Mouse (Mus musculus): Measurements from ENCODE around the gene Leng8. TPM values are rescaled to one million over a fixed set of nuclear protein-coding genes. Genes with fewer than 3 reads are reported as not detected.

The Leng8 gene
- polyA plus RNA-seq (2012), result 20.2 and 21.2 TPM in 2 replicates

- peaks cover 39% of the 10 kb centered on the region for H3K4me1 ChIP-seq (ENCODE audit: control insufficient read depth)
- no peak for TF ChIP-seq TAL1 (IDR thresholded peaks at IDR 0.05; ENCODE audit: low read length)
- TF ChIP-seq GATA1 (IDR thresholded peaks at IDR 0.05; ENCODE audit: low read length), result no peak
- H3K27me3 ChIP-seq (ENCODE audit: control insufficient read depth), result no peaks in the 10 kb centered on the region
- H3K9me3 ChIP-seq (ENCODE audit: control insufficient read depth, low read length), result no peaks in the 10 kb centered on the region
- peak within 1 kb of the TSS; percentile 89 for H3K4me3 ChIP-seq (replicated peaks)
- peaks cover 54% of the 10 kb centered on the region for H3K36me3 ChIP-seq (ENCODE audit: control insufficient read depth)
Observed at GRCm38 (mm10) chr7:4136771-4137531, at the start of gene Leng8. Leng8 (plus strand) TSS chr7:4137039.

- H3K27me3 ChIP-seq (ENCODE audit: control insufficient read depth), result no peaks in the 10 kb centered on the region
- TF ChIP-seq TAL1 (IDR thresholded peaks at IDR 0.05; ENCODE audit: low read length) (no peak), GATA1 (IDR thresholded peaks at IDR 0.05; ENCODE audit: low read length) (no peak)
- no peak overlapping the region for H3K4me3 ChIP-seq (replicated peaks)
- H3K9me3 ChIP-seq (ENCODE audit: control insufficient read depth, low read length), result no peaks in the 10 kb centered on the region
- H3K4me1 ChIP-seq (ENCODE audit: control insufficient read depth), result peaks cover 14% of the 10 kb centered on the region
- H3K36me3 ChIP-seq (ENCODE audit: control insufficient read depth), result no peaks in the 10 kb centered on the region
Observed at GRCm38 (mm10) chr7:4087238-4087895, 49.5 kb upstream of the Leng8 start.

GRCm38 (mm10) chr7:4087896-4088480 lies 48.9 kb upstream of the Leng8 start:
- Histone ChIP-seq H3K36me3 (ENCODE audit: control insufficient read depth) (no peaks in the 10 kb centered on the region), H3K4me1 (ENCODE audit: control insufficient read depth) (peaks cover 14% of the 10 kb centered on the region), H3K4me3 (replicated peaks) (no peak overlapping the region), H3K27me3 (ENCODE audit: control insufficient read depth) (no peaks in the 10 kb centered on the region), H3K9me3 (ENCODE audit: control insufficient read depth, low read length) (no peaks in the 10 kb centered on the region)
- no peak for TF ChIP-seq TAL1 (IDR thresholded peaks at IDR 0.05; ENCODE audit: low read length)
- TF ChIP-seq GATA1 (IDR thresholded peaks at IDR 0.05; ENCODE audit: low read length), result no peak

GRCm38 (mm10) chr7:4088679-4089078 lies 48.2 kb upstream of the Leng8 start:
- TF ChIP-seq GATA1 (IDR thresholded peaks at IDR 0.05; ENCODE audit: low read length), result no peak
- TF ChIP-seq TAL1 (IDR thresholded peaks at IDR 0.05; ENCODE audit: low read length), result no peak
- Histone ChIP-seq H3K4me1 (ENCODE audit: control insufficient read depth) (peaks cover 14% of the 10 kb centered on the region), H3K9me3 (ENCODE audit: control insufficient read depth, low read length) (no peaks in the 10 kb centered on the region), H3K4me3 (replicated peaks) (no peak overlapping the region), H3K36me3 (ENCODE audit: control insufficient read depth) (no peaks in the 10 kb centered on the region), H3K27me3 (ENCODE audit: control insufficient read depth) (no peaks in the 10 kb centered on the region)

GRCm38 (mm10) chr7:4091170-4091569 lies 45.7 kb upstream of the Leng8 start:
- H3K9me3 ChIP-seq (ENCODE audit: control insufficient read depth, low read length), result no peaks in the 10 kb centered on the region
- H3K27me3 ChIP-seq (ENCODE audit: control insufficient read depth), result no peaks in the 10 kb centered on the region
- H3K36me3 ChIP-seq (ENCODE audit: control insufficient read depth), result no peaks in the 10 kb centered on the region
- no peak overlapping the region for H3K4me3 ChIP-seq (replicated peaks)
- TF ChIP-seq GATA1 (IDR thresholded peaks at IDR 0.05; ENCODE audit: low read length), result no peak
- no peak for TF ChIP-seq TAL1 (IDR thresholded peaks at IDR 0.05; ENCODE audit: low read length)
- peaks cover 14% of the 10 kb centered on the region for H3K4me1 ChIP-seq (ENCODE audit: control insufficient read depth)

- H3K36me3 ChIP-seq (ENCODE audit: control insufficient read depth), result no peaks in the 10 kb centered on the region
- no peaks in the 10 kb centered on the region for H3K9me3 ChIP-seq (ENCODE audit: control insufficient read depth, low read length)
- TF ChIP-seq GATA1 (IDR thresholded peaks at IDR 0.05; ENCODE audit: low read length) (no peak), TAL1 (IDR thresholded peaks at IDR 0.05; ENCODE audit: low read length) (no peak)
- no peak overlapping the region for H3K4me3 ChIP-seq (replicated peaks)
- no peaks in the 10 kb centered on the region for H3K4me1 ChIP-seq (ENCODE audit: control insufficient read depth)
- no peaks in the 10 kb centered on the region for H3K27me3 ChIP-seq (ENCODE audit: control insufficient read depth)
Observed at GRCm38 (mm10) chr7:4098301-4098700, 38.5 kb upstream of the Leng8 start.

GRCm38 (mm10) chr7:4098832-4099231 lies 38.0 kb upstream of the Leng8 start:
- Histone ChIP-seq H3K4me1 (ENCODE audit: control insufficient read depth) (no peaks in the 10 kb centered on the region), H3K9me3 (ENCODE audit: control insufficient read depth, low read length) (no peaks in the 10 kb centered on the region), H3K36me3 (ENCODE audit: control insufficient read depth) (no peaks in the 10 kb centered on the region), H3K4me3 (replicated peaks) (no peak overlapping the region), H3K27me3 (ENCODE audit: control insufficient read depth) (no peaks in the 10 kb centered on the region)
- no peak for TF ChIP-seq TAL1 (IDR thresholded peaks at IDR 0.05; ENCODE audit: low read length)
- no peak for TF ChIP-seq GATA1 (IDR thresholded peaks at IDR 0.05; ENCODE audit: low read length)

GRCm38 (mm10) chr7:4101144-4101543 lies 35.7 kb upstream of the Leng8 start:
- Histone ChIP-seq H3K36me3 (ENCODE audit: control insufficient read depth) (no peaks in the 10 kb centered on the region), H3K27me3 (ENCODE audit: control insufficient read depth) (no peaks in the 10 kb centered on the region), H3K9me3 (ENCODE audit: control insufficient read depth, low read length) (no peaks in the 10 kb centered on the region), H3K4me3 (replicated peaks) (no peak overlapping the region), H3K4me1 (ENCODE audit: control insufficient read depth) (no peaks in the 10 kb centered on the region)
- no peak for TF ChIP-seq TAL1 (IDR thresholded peaks at IDR 0.05; ENCODE audit: low read length)
- no peak for TF ChIP-seq GATA1 (IDR thresholded peaks at IDR 0.05; ENCODE audit: low read length)

GRCm38 (mm10) chr7:4103411-4103810 lies 33.4 kb upstream of the Leng8 start:
- H3K4me3 ChIP-seq (replicated peaks), result no peak overlapping the region
- no peaks in the 10 kb centered on the region for H3K4me1 ChIP-seq (ENCODE audit: control insufficient read depth)
- H3K9me3 ChIP-seq (ENCODE audit: control insufficient read depth, low read length), result no peaks in the 10 kb centered on the region
- TF ChIP-seq GATA1 (IDR thresholded peaks at IDR 0.05; ENCODE audit: low read length) (no peak), TAL1 (IDR thresholded peaks at IDR 0.05; ENCODE audit: low read length) (no peak)
- H3K36me3 ChIP-seq (ENCODE audit: control insufficient read depth), result no peaks in the 10 kb centered on the region
- H3K27me3 ChIP-seq (ENCODE audit: control insufficient read depth), result no peaks in the 10 kb centered on the region

Data from erythroblast, embryonic 14.5 days (primary cell).